Mouse (Mus musculus): ENCODE results near the gene Slc17a5. TPM values are rescaled to one million over a fixed set of nuclear protein-coding genes. Genes with fewer than 3 reads are reported as not detected.
A peak's percentile ranks its signal among the peaks of the same experiment; 100 is the strongest.

Gene Slc17a5
- polyA plus RNA-seq (2012; ENCODE audit: insufficient read depth, insufficient read length, missing spikeins) = 3.5 and 4.4 TPM in 2 replicates

DNA sequence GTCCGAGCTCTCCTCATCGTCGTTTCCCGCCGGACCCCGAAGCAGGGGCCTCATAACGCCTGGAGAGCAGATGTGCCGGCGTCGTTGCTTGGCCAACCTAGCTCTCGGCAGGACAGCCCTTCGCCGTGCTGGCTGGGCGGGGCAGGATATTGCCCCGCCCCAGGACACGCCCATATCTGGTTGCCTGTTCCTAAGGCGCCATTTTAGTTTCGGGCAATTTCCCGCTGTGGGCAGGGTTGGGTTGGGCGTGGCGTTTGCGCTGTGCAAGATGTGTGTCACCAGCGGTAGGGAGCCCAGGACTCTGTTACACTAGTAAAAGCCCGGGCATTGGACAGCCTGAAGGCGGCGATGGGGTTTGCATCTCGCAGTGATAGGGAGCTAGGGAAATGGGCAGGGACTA lies at the start of gene Slc17a5:
Slc17a5 (minus strand) TSS at position 128 of the 400 bp plus-strand sequence.
- peaks cover 2% of the 10 kb centered on the region; the same call in 1 of the 2 replicates for H3K4me1 ChIP-seq (ENCODE audit: control insufficient read depth, insufficient read depth, insufficient read length, low read length)
- peak within 1 kb of the TSS; percentile 45 for H3K27ac ChIP-seq (replicated peaks; ENCODE audit: low read depth, low read length)
- H3K4me3 ChIP-seq (ENCODE audit: insufficient read depth, low read depth, low read length) = peak within 1 kb of the TSS; percentile 81

DNA sequence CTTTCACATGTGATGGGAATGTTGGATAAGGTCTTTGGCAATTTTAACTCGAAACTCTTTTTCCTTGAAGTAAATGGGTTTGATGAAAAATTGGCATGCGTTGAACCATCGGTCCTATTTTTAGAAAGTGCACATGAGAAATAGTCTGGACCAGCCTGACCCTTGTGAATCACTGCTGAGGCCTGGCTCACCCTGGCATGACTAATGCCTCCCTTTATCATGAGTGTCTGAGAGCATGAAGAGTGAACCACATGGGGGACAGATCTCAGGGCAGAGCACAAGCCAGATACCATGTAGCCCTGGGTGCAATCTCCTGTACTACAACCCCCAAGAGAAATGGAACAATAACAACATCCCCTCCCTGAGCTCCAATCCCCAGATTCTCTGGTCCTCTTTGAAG lies 46.1 kb upstream of the Slc17a5 start:
- no peak overlapping the region for H3K4me3 ChIP-seq (ENCODE audit: insufficient read depth, low read depth, low read length)
- no peaks in the 10 kb centered on the region for H3K4me1 ChIP-seq (ENCODE audit: control insufficient read depth, insufficient read depth, insufficient read length, low read length)
- no peak overlapping the region for H3K27ac ChIP-seq (replicated peaks; ENCODE audit: low read depth, low read length)

DNA sequence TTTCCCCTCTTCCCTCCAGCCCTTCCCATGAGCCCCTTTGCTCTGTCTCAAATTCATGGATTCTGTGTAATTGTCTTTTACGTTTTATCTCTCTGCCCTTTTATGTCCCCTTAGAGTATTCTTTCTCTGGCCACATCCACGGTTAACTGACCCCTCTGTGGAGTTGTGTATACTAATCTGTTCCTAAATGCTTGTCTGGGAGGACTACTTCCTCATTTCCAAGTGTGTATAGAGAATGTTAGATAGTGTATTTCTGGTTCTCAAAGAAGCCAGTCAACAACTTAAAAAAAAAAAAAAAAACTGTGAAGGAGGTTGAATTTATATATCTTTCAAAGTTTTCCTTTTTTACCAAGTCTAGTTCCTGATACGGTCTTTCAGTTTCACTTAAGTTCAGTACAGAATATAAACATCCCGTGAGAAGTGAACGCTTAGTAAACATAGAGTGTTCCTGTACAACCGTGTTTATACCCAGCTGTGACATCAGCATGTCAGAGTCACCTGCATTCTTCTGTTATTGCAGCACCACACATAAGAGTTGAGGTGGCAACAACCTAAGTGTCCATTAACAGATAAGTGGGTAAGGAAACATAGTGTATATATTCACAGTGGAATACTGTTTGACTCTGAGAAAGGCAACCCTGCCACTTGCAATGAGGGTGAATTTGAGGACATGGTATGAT lies 44.1 kb upstream of the Slc17a5 start:
- H3K4me1 ChIP-seq (ENCODE audit: control insufficient read depth, insufficient read depth, insufficient read length, low read length) = no peaks in the 10 kb centered on the region
- no peak overlapping the region for H3K4me3 ChIP-seq (ENCODE audit: insufficient read depth, low read depth, low read length)
- H3K27ac ChIP-seq (replicated peaks; ENCODE audit: low read depth, low read length) = no peak overlapping the region

DNA sequence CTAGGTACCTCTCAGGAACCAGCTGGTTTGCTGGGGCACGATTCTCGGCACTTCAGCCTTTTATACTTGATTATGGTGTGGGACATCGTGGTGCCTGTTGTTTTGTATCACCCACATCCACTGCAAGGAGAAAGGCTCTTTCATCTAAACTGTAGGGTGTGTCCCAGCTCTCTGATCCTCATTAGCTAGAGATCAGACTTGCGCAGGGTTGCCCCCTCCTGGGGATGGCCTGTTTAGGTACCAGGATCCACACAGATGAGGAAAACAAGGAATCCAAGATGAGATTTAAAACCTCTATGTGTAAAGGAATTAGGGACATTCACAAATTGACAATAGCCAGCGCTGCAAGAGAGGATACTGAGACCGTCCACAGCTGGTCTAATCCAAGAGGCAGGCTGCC lies 42.1 kb upstream of the Slc17a5 start:
- Histone ChIP-seq H3K4me3 (ENCODE audit: insufficient read depth, low read depth, low read length) (peak overlapping the region; percentile 28; the same call in 1 of the 2 replicates), H3K27ac (replicated peaks; ENCODE audit: low read depth, low read length) (no peak overlapping the region), H3K4me1 (ENCODE audit: control insufficient read depth, insufficient read depth, insufficient read length, low read length) (no peaks in the 10 kb centered on the region)

DNA sequence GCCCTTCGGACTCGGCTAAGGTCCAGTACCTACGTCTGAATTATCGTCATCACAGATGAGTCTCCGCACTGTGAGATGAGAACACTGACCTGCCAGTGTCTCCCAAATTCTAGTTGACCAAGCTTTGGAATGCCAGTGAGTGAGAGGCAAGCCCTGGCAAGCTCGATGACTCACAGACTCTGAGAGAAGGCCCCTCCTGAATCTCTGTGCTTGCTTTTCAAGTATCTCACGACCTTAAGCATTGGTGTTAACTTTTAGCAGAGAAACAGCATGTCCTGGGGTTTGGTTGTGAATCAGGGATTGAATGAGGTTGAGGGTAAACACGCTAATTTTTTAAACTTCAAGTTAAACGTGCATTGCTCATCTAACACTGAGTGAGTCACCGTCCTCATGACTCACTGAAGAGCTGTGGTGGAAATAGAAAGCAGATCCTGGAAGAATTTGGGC lies 35.5 kb upstream of the Slc17a5 start:
- no peaks in the 10 kb centered on the region for H3K4me1 ChIP-seq (ENCODE audit: control insufficient read depth, insufficient read depth, insufficient read length, low read length)
- H3K4me3 ChIP-seq (ENCODE audit: insufficient read depth, low read depth, low read length) = no peak overlapping the region
- no peak overlapping the region for H3K27ac ChIP-seq (replicated peaks; ENCODE audit: low read depth, low read length)

DNA sequence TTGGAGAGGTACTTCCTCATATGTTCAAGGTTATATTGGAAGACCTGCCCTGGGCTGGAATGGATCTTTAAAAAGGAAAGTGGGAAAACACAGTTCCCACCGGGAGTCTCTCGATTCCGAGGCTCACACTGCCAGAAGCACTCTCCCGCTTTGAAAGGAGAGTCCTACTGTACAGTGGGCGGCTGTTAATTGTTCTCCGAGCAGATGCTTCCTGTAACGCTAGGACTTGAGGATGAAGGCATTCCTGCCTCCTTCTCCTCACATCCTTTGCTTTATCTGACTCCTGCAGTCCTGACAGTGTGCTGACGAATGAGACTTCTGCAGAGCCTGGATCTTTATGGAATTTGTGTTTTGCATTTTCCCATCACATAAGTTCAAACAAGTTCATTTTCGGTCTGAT lies 31.4 kb upstream of the Slc17a5 start:
- Histone ChIP-seq H3K27ac (replicated peaks; ENCODE audit: low read depth, low read length) (no peak overlapping the region), H3K4me3 (ENCODE audit: insufficient read depth, low read depth, low read length) (no peak overlapping the region), H3K4me1 (ENCODE audit: control insufficient read depth, insufficient read depth, insufficient read length, low read length) (peaks cover 3% of the 10 kb centered on the region; the same call in 1 of the 2 replicates)

DNA sequence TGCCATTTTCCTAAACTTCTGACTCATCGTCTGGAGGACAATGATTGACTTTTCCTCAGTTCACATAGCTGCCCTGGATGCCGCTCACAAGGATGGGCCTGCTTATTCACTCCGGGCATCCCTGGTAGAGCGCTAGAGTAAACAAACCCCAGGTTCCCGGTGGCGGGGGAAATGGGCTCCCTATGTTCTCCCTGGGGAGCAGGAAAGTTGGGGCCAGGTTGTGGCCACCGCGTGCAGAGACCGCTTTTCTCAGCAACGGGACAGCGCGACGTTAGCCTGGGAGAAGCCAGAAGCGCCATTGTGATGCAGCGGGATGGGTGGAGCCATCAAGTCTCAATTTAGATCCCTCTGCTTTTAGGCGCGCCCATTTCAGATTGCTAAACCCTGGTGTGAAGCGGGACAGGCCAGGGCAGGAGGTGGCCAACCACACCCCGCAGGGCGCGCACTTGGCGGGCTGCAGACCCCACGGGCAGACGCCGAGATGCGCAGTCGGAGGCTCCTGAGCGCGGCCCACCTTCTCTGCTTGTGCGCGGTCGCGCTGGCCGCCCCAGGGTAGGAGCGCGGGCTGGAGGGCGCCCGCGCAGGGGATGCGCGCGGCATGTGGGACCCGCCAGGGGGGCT lies 27.7 kb upstream of the Slc17a5 start, which contains the start of gene Cd109:
Cd109 (plus strand) TSS at position 146 of the 621 bp plus-strand sequence.
- Histone ChIP-seq H3K27ac (replicated peaks; ENCODE audit: low read depth, low read length) (no peak within 1 kb of the TSS), H3K4me1 (ENCODE audit: control insufficient read depth, insufficient read depth, insufficient read length, low read length) (peaks cover 3% of the 10 kb centered on the region; the same call in 1 of the 2 replicates), H3K4me3 (ENCODE audit: insufficient read depth, low read depth, low read length) (peak within 1 kb of the TSS; percentile 66)

DNA sequence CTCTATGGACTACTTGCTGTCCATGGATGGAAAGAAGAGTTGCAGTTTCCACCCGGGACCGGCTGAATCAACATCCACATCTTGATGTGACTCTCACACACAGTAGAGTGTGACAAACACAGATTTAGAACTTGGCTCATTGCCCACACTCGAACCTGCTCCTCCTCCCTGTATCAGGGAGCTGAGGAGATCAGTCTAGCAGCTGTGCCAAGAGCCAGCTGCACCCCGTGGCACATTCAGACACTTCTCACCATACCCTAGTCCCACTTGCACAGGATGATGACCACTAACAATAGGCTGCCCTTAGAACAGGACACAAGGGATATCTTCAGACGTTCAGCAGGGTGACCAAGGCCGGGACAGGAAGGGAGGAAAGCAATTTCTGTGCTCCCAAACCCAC lies 26.4 kb upstream of the Slc17a5 start:
- no peak overlapping the region for H3K4me3 ChIP-seq (ENCODE audit: insufficient read depth, low read depth, low read length)
- H3K4me1 ChIP-seq (ENCODE audit: control insufficient read depth, insufficient read depth, insufficient read length, low read length) = peaks cover 3% of the 10 kb centered on the region; the same call in 1 of the 2 replicates
- no peak overlapping the region for H3K27ac ChIP-seq (replicated peaks; ENCODE audit: low read depth, low read length)

DNA sequence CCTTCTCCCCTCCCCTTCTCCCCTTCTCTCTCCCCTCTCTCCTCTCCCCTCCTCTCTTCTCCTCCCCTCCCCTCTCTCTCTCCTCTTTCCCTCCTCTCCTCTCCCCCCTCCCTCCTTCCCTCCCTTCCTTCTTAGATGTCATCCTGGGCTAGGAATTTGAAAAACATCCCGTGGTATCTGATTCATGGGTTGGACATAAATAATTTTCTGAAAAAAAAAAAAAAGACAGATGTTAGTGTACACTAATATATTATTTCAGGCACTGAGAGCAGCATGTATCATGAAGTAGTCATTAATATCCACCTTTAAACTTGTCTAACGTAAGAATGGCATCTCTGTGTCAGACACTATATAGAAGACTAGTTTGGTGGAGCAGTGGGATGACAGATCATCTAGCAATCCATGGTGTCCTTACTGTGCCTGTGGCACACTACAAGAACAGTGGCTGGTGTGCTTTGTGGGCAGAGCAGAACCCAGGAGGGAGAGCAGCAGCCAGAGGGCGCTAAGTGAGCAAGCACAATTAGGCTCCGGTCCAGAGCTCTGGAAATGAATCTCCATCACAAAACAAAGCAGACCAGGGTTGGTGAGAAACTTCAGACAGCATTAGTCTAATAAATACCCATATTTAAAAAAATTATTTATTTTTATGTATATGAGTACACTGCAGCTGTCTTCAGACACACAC lies 13.3 kb upstream of the Slc17a5 start:
- no peak overlapping the region for H3K27ac ChIP-seq (replicated peaks; ENCODE audit: low read depth, low read length)
- H3K4me3 ChIP-seq (ENCODE audit: insufficient read depth, low read depth, low read length) = no peak overlapping the region
- no peaks in the 10 kb centered on the region for H3K4me1 ChIP-seq (ENCODE audit: control insufficient read depth, insufficient read depth, insufficient read length, low read length)

DNA sequence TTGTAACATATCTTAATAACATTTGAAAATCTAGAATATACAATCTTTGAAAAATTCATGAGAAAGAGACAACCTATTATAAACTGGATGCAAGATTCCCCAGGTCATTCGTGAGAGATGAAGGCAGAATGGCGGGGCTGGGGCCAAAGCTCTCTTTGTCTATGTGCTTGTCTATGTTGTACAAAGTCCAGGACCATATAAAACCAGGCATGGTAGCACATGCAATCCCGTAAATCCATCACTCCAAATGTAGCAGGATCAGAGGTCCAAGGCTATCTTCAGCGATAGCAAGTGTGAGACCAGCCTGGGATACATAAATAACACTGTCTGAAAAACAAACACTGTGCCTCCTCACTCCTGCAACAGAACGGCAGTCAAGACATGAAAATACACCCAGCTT lies 12.1 kb upstream of the Slc17a5 start:
- Histone ChIP-seq H3K4me1 (ENCODE audit: control insufficient read depth, insufficient read depth, insufficient read length, low read length) (no peaks in the 10 kb centered on the region), H3K27ac (replicated peaks; ENCODE audit: low read depth, low read length) (no peak overlapping the region), H3K4me3 (ENCODE audit: insufficient read depth, low read depth, low read length) (no peak overlapping the region)

DNA sequence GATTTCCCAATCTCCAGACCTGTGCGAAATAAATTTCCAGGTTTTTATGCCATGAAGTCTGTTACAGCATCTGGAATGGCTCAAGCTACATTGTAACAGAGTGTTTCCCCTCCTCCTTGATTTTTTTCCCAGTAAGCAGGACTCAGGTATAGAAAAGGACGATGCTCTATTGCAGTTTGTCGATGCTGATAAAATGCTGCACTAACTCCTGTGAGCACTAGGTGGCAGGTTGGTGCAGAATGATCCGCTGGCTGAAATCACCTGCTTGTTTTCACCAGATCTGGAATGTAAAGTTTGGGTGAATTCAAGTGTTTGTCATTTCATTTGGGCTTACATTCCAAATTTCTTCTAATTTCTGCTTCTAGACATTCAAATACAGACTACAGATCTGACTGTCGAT lies 9.0 kb upstream of the Slc17a5 start:
- no peaks in the 10 kb centered on the region for H3K4me1 ChIP-seq (ENCODE audit: control insufficient read depth, insufficient read depth, insufficient read length, low read length)
- no peak overlapping the region for H3K27ac ChIP-seq (replicated peaks; ENCODE audit: low read depth, low read length)
- no peak overlapping the region for H3K4me3 ChIP-seq (ENCODE audit: insufficient read depth, low read depth, low read length)

DNA sequence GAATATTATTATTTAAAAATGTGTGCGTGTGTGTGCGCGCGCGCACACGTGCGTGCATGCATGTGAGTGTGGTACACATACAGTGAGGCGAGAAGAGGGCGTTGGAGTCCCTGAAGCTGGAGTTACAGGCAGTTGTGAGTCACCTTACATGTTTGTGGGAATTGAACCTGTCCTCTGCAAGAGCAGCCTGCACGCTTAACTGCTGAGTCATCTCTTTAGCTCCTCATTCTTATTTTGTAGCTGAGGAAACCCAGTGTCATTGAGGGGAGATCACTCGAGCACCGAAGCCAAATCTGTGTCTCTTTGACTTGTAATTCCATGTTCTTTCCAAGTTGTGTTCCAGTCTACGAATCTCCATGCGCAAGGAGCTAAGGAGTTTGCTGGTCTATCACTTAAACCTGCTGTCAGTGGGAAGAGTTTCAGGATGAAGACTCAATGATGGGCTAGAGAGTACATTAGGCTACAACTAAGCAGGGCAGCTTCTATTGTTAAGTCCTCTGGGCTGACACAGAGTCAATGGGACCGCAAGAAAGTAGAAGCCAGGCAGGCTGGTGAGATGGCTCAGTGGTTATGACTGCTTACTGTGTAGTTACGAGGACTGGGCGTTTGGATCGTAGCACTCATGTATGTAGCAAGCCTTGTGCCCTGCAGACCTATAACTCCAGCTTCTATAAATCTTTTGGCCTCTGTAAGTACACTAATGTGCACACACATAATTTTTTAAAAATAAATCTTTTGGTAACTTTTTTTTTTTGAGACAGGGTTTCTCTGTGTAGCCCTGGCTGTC lies 8.1 kb upstream of the Slc17a5 start:
- no peak overlapping the region for H3K27ac ChIP-seq (replicated peaks; ENCODE audit: low read depth, low read length)
- H3K4me3 ChIP-seq (ENCODE audit: insufficient read depth, low read depth, low read length) = no peak overlapping the region
- H3K4me1 ChIP-seq (ENCODE audit: control insufficient read depth, insufficient read depth, insufficient read length, low read length) = no peaks in the 10 kb centered on the region

DNA sequence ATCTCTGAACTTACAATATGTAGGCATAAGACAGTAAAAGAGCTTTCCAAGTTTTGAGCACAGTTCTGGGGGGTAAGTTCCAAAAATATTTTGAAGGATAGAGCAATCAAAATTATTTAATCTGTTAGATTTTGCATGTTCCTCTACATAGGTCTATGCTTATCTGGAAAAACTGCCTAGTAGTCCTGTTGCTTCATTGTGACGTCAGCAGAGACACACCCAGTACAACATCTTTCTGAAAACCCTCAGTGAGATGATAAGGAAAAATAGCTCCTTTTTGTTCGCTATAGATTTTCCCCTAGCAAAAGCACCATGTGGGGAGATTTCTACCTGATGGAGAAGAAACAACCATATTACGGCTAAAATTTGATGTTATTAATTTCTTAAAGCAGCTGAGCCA lies 7.4 kb upstream of the Slc17a5 start:
- Histone ChIP-seq H3K4me3 (ENCODE audit: insufficient read depth, low read depth, low read length) (no peak overlapping the region), H3K27ac (replicated peaks; ENCODE audit: low read depth, low read length) (no peak overlapping the region), H3K4me1 (ENCODE audit: control insufficient read depth, insufficient read depth, insufficient read length, low read length) (no peaks in the 10 kb centered on the region)

DNA sequence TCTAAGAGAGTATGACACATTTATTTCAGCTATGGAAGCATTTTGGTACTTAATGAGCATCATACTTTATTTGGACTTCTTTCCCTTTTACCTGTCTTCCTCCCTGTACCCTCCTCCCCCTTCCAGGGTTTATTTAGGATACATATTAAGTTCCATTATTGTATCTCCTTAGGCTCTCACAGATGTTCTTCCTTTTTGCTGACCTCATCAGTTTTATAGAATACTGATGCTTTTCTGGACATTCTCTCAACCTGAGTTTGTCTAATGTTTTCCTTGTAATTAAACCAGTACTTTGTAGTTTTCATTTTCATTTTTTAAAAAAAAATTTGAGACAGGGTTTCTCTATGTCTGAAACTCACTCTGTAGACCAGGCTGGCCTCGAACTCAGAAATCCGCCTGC lies 2.6 kb upstream of the Slc17a5 start:
- Histone ChIP-seq H3K4me1 (ENCODE audit: control insufficient read depth, insufficient read depth, insufficient read length, low read length) (peaks cover 2% of the 10 kb centered on the region; the same call in 1 of the 2 replicates), H3K27ac (replicated peaks; ENCODE audit: low read depth, low read length) (no peak overlapping the region)

More for the DNA sequence above, 2.6 kb upstream of the Slc17a5 start:
- no peak overlapping the region for H3K4me3 ChIP-seq (ENCODE audit: insufficient read depth, low read depth, low read length)

Data from brown adipose tissue, adult 24 weeks (tissue).